Mouse (Mus musculus) hindbrain, embryonic 11.5 days (tissue): ENCODE data around the gene Atp2b4. TPM values are rescaled to one million over a fixed set of nuclear protein-coding genes. Genes with fewer than 3 reads are reported as not detected.
"Not testable (repeated sequence)": the region's sequence is repeated elsewhere in the genome, so short reads cannot be mapped to it uniquely, and the experiment has no call there.

ENCODE experiments used
- ATAC-seq: fragments of 200-750 bp; cut with Nextera tagmentation; 2 replicates; pipeline ENCODE4 v1.8.0; 2017; ENCODE audit warnings: mild to moderate bottlenecking, moderate TSS enrichment, moderate library complexity; ENCODE audit not compliant: low FRiP score
- DNase-seq: peaks from one replicate; pipeline ENCODE4 v3.0.0-alpha.2; 2015; ENCODE audit warnings: low spot score
- H3K27ac ChIP-seq: fragments of 300-500 bp; sonication (generic); 2 replicates; pipeline ENCODE4 v1.5.1; 2014; ENCODE audit warnings: mild to moderate bottlenecking, low read depth, low read length
- H3K27me3 ChIP-seq: fragments of 300-500 bp; sonication (generic); 2 replicates; pipeline ENCODE4 v1.6.1; 2014; ENCODE audit warnings: mild to moderate bottlenecking, low read length, moderate library complexity, mixed read lengths; ENCODE audit not compliant: control insufficient read depth, insufficient read depth
- H3K36me3 ChIP-seq: fragments of 300-500 bp; sonication (generic); 2 replicates; pipeline ENCODE4 v1.6.1; 2014; ENCODE audit warnings: mild to moderate bottlenecking, low read length, moderate library complexity, mixed read lengths; ENCODE audit not compliant: control insufficient read depth, insufficient read depth
- H3K4me1 ChIP-seq: fragments of 300-500 bp; sonication (generic); replicated peaks from 2 replicates; pipeline ENCODE4 v1.6.1; 2014; ENCODE audit warnings: low read length, mixed read lengths; ENCODE audit not compliant: control insufficient read depth, insufficient read depth
- H3K4me2 ChIP-seq: fragments of 300-500 bp; sonication (generic); replicated peaks from 2 replicates; pipeline ENCODE4 v1.6.1; 2014; ENCODE audit warnings: mild to moderate bottlenecking, low read depth, low read length
- H3K4me3 ChIP-seq: fragments of 300-500 bp; sonication (generic); 2 replicates; pipeline ENCODE4 v1.5.1; 2014; ENCODE audit warnings: low read depth, low read length
- H3K9ac ChIP-seq: fragments of 300-500 bp; sonication (generic); 2 replicates; pipeline ENCODE4 v1.6.1; 2014; ENCODE audit warnings: low read depth, low read length
- H3K9me3 ChIP-seq: fragments of 300-500 bp; sonication (generic); 2 replicates; pipeline ENCODE4 v1.6.1; 2016; ENCODE audit warnings: low read length; ENCODE audit not compliant: control insufficient read depth
- WGBS: fragments of 180-500 bp; shearing (Covaris S2); extraction: QIAGEN DNeasy Blood & Tissue Kit; methylation state at CpG from one replicate; pipeline ENCODE4 v1.1.7; 2014; 5-methylcytosine and 5-hydroxymethylcytosine counted together
- polyA plus RNA-seq: library from polyadenylated mRNA; unstranded; fragments of >200 nt; fragmentation: Nextera tagmentation; extraction: Ambion mirVana; gene quantifications from 2 replicates; pipeline ENCODE4 v1.2.1, GENCODE M21; 2014

Gene Atp2b4
- polyA plus RNA-seq, 1 experiment from 2014 or later, result 15.3 TPM

- no peak for DNase-seq
- no peaks in the 10 kb centered on the region for H3K4me1 ChIP-seq
- no peaks in the 10 kb centered on the region for H3K36me3 ChIP-seq
- H3K27ac ChIP-seq, result no peak overlapping the region
- H3K4me2 ChIP-seq, result no peak overlapping the region
- no peak for ATAC-seq
- no peaks in the 10 kb centered on the region for H3K27me3 ChIP-seq
- H3K9ac ChIP-seq, result no peak overlapping the region
- no peaks in the 10 kb centered on the region for H3K9me3 ChIP-seq
- H3K4me3 ChIP-seq, result no peak overlapping the region
- WGBS, result 69% methylated on average over 3 of the region's 3 CpGs
These were observed 91.5 kb downstream of the Atp2b4 start for GRCm38 (mm10) chr1:133709292-133709691.

- DNase-seq, result not testable (repeated sequence)
These were observed 99.0 kb downstream of the Atp2b4 start for GRCm38 (mm10) chr1:133701824-133702223.

GRCm38 (mm10) chr1:133697935-133698620 lies 102.8 kb downstream of the Atp2b4 start:
- H3K36me3 ChIP-seq, result no peaks in the 10 kb centered on the region
- H3K9me3 ChIP-seq, result no peaks in the 10 kb centered on the region
- H3K4me2 ChIP-seq, result no peak overlapping the region
- no peaks in the 10 kb centered on the region for H3K27me3 ChIP-seq
- no peak overlapping the region for H3K4me3 ChIP-seq
- no peak for DNase-seq
- no peak overlapping the region for H3K27ac ChIP-seq
- ATAC-seq, result no peak
- no peaks in the 10 kb centered on the region; the same call in 1 of the 2 replicates for H3K4me1 ChIP-seq
- WGBS, result 96% methylated on average over 12 of the region's 12 CpGs
- H3K9ac ChIP-seq, result no peak overlapping the region

More at GRCm38 (mm10) chr1:133701824-133702223, 99.0 kb downstream of the Atp2b4 start:
- H3K27ac ChIP-seq, H3K4me3 ChIP-seq, H3K36me3 ChIP-seq, H3K9ac ChIP-seq, H3K4me1 ChIP-seq, H3K4me2 ChIP-seq, H3K9me3 ChIP-seq, ATAC-seq, H3K27me3 ChIP-seq: not testable (repeated sequence)
- 24% methylated on average over 1 of the region's 2 CpGs for WGBS

- Histone ChIP-seq H3K9me3 (no peaks in the 10 kb centered on the region), H3K9ac (no peak overlapping the region), H3K27ac (peak overlapping the region; percentile 9; the same call in 1 of the 2 replicates), H3K4me3 (no peak overlapping the region), H3K27me3 (no peaks in the 10 kb centered on the region), H3K4me2 (no peak overlapping the region), H3K4me1 (no peaks in the 10 kb centered on the region; the same call in 1 of the 2 replicates), H3K36me3 (no peaks in the 10 kb centered on the region)
- 36% methylated on average over 7 of the region's 7 CpGs for WGBS
- no peak for ATAC-seq
- DNase-seq, result no peak
These were observed 104.9 kb downstream of the Atp2b4 start for GRCm38 (mm10) chr1:133695901-133696300.

DNA sequence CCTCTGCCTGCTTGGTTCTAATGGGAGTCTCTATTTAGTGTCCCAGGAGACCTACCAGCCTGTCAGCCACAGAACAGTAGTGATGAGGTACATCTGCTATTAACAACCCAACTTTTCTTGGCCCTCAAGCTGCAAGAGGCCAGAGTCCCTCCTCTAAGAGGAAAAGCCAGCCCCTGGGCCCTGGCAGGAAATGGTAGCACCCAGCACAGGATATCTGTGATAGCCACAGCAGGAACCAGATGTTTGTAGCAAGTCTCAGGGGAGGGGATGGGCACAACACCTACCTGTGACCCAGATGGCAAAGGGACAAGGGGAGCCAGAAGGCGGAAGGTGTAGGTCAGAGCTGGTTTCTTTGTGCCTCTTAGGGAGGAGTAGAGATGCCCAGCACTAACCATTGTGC lies 106.0 kb downstream of the Atp2b4 start:
- H3K27ac ChIP-seq, result no peak overlapping the region
- no peak for DNase-seq
- H3K36me3 ChIP-seq, result no peaks in the 10 kb centered on the region

GRCm38 (mm10) chr1:133694301-133694700 lies 106.5 kb downstream of the Atp2b4 start:
- H3K4me2 ChIP-seq, result no peak overlapping the region
- H3K4me1 ChIP-seq, result no peaks in the 10 kb centered on the region; the same call in 1 of the 2 replicates
- no peak overlapping the region for H3K27ac ChIP-seq
- H3K4me3 ChIP-seq, result no peak overlapping the region
- no peaks in the 10 kb centered on the region for H3K9me3 ChIP-seq
- no peaks in the 10 kb centered on the region for H3K27me3 ChIP-seq
- H3K36me3 ChIP-seq, result no peaks in the 10 kb centered on the region
- no peak for ATAC-seq
- H3K9ac ChIP-seq, result no peak overlapping the region
- no peak for DNase-seq
- 0% methylated on average over 1 of the region's 1 CpGs for WGBS

More for the DNA sequence above, 106.0 kb downstream of the Atp2b4 start:
- WGBS, result 78% methylated on average over 1 of the region's 1 CpGs
- Histone ChIP-seq H3K9ac (no peak overlapping the region), H3K4me2 (no peak overlapping the region), H3K4me3 (no peak overlapping the region), H3K27me3 (no peaks in the 10 kb centered on the region), H3K4me1 (no peaks in the 10 kb centered on the region; the same call in 1 of the 2 replicates), H3K9me3 (no peaks in the 10 kb centered on the region)
- ATAC-seq, result no peak

DNA sequence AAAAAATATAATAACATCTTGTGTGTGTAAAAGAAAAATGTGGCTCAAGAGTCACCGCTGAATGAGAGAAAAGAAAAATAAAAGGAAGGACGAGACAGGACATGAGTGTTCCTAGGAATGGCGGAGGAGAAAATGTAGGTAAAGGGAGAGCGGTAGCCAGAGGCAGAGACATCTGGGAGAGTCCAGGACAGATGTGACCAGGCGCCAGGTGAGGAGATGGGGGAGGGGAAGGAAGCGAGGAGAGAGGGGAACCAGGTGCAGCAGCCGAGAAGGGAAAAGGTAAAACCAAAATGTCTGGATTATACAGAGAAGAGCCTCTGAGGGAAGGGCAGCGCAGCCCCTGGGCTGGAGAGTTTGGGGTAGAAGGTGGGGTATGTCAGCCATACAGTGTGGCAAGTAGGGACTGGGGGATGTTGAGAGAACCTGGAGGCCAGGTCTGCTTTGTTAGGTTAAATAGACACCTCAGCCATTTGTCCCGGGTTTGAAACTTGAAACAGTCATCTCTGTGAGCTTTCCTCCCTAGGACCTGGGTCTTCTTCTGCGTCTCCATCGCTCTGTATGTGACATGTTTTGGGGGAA lies 107.2 kb downstream of the Atp2b4 start:
- Histone ChIP-seq H3K4me2 (no peak overlapping the region), H3K9me3 (no peaks in the 10 kb centered on the region), H3K27ac (no peak overlapping the region), H3K9ac (no peak overlapping the region), H3K36me3 (no peaks in the 10 kb centered on the region), H3K27me3 (no peaks in the 10 kb centered on the region), H3K4me1 (no peaks in the 10 kb centered on the region; the same call in 1 of the 2 replicates), H3K4me3 (no peak overlapping the region)
- no peak for ATAC-seq
- WGBS, result 65% methylated on average over 11 of the region's 11 CpGs
- no peak for DNase-seq

- H3K9me3 ChIP-seq, result no peaks in the 10 kb centered on the region
- no peak overlapping the region for H3K9ac ChIP-seq
- no peak overlapping the region for H3K4me3 ChIP-seq
- no peaks in the 10 kb centered on the region; the same call in 1 of the 2 replicates for H3K4me1 ChIP-seq
- H3K4me2 ChIP-seq, result no peak overlapping the region
- no peaks in the 10 kb centered on the region for H3K27me3 ChIP-seq
- H3K36me3 ChIP-seq, result no peaks in the 10 kb centered on the region
- WGBS, result 51% methylated on average over 4 of the region's 4 CpGs
- no peak overlapping the region for H3K27ac ChIP-seq
- ATAC-seq (no peak), DNase-seq (no peak)
These were observed 108.6 kb downstream of the Atp2b4 start for GRCm38 (mm10) chr1:133692195-133692594.

- DNase-seq (no peak), ATAC-seq (no peak)
- no peak overlapping the region for H3K9ac ChIP-seq
- no peak overlapping the region for H3K27ac ChIP-seq
- no peaks in the 10 kb centered on the region for H3K27me3 ChIP-seq
- no peak overlapping the region for H3K4me2 ChIP-seq
- no peaks in the 10 kb centered on the region for H3K36me3 ChIP-seq
- no peak overlapping the region for H3K4me3 ChIP-seq
- H3K9me3 ChIP-seq, result no peaks in the 10 kb centered on the region
- 95% methylated on average over 6 of the region's 6 CpGs for WGBS
- H3K4me1 ChIP-seq, result no peaks in the 10 kb centered on the region; the same call in 1 of the 2 replicates
These were observed 109.8 kb downstream of the Atp2b4 start for GRCm38 (mm10) chr1:133691046-133691445.
